Mouse (Mus musculus): ENCODE measurements around the gene Zfp740. TPM values are rescaled to one million over a fixed set of nuclear protein-coding genes. Genes with fewer than 3 reads are reported as not detected.
"Not testable (repeated sequence)": the region's sequence is repeated elsewhere in the genome, so short reads cannot be mapped to it uniquely, and the experiment has no call there.

Zfp740 gene
- polyA plus RNA-seq (2015; fragmentation: Nextera tagmentation; extraction: Ambion mirVana) = 64.0 and 67.0 TPM in 2 replicates

- under 1% methylated on average over 54 of the region's 68 CpGs for WGBS
- Histone ChIP-seq H3K27ac (ENCODE audit: low read length) (peak within 1 kb of the TSS; percentile 100), H3K4me3 (ENCODE audit: low read length) (peak within 1 kb of the TSS; percentile 85), H3K4me2 (ENCODE audit: low read depth, low read length) (peak within 1 kb of the TSS; percentile 76), H3K9ac (ENCODE audit: low read length) (peak within 1 kb of the TSS; percentile 98), H3K4me1 (replicated peaks; ENCODE audit: control insufficient read depth, insufficient read depth, low read length) (peaks cover 30% of the 10 kb centered on the region), H3K9me3 (ENCODE audit: control insufficient read depth, low read length) (no peaks in the 10 kb centered on the region), H3K36me3 (ENCODE audit: control insufficient read depth, insufficient read depth, low read length) (peaks cover 10% of the 10 kb centered on the region), H3K27me3 (ENCODE audit: control insufficient read depth, insufficient read depth, low read depth, low read length) (no peaks in the 10 kb centered on the region)
- ATAC-seq (ENCODE audit: low read depth) = peak; percentile 98
Measured at GRCm38 (mm10) chr15:102202971-102203834, at the start of gene Zfp740. Zfp740 (plus strand) TSS chr15:102203249.

DNA sequence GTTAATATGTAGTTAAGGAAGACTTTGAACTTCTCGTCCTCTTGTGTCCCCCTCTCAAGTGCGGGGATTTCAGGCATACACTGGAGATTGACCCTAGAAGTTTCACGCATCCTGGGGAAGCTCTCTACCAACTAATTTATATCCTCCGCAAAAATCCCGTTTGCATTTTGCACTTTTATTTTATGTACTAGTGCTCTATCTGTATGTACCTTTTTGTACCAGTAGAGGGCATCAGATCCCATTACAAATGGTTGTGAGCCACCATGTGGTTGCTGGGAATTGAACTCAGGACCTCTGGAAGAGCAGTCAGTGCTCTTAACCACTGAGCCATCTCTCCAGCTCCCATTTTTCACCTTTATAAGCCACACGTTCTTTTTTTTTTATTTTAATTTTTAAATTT lies 48.0 kb upstream of the Zfp740 start:
- not testable (repeated sequence) for H3K9me3 ChIP-seq (ENCODE audit: control insufficient read depth, low read length); H3K4me3 ChIP-seq (ENCODE audit: low read length); H3K27me3 ChIP-seq (ENCODE audit: control insufficient read depth, insufficient read depth, low read depth, low read length); H3K36me3 ChIP-seq (ENCODE audit: control insufficient read depth, insufficient read depth, low read length); H3K9ac ChIP-seq (ENCODE audit: low read length); ATAC-seq (ENCODE audit: low read depth); H3K4me2 ChIP-seq (ENCODE audit: low read depth, low read length); H3K27ac ChIP-seq (ENCODE audit: low read length)
- H3K4me1 ChIP-seq (replicated peaks; ENCODE audit: control insufficient read depth, insufficient read depth, low read length) = peaks cover 10% of the 10 kb centered on the region
- WGBS = 85% methylated on average over 6 of the region's 6 CpGs

DNA sequence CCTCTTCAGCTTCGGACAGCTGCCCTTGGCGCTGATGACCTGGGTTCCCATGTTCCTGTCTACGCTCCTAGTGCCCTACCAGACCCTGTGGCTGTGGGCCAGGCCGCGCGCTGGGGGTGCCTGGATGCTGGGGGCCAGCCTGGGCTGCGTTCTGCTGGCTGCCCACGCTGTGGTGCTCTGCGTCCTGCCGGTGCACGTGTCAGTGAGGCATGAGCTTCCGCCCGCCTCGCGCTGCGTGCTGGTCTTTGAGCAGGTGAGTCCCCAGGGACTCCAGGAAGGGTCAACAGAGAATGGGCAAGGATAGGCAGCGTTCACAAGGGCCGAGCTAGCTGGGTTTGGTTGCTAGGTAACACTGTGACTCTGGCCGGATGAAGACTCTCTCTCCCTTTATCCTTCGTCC lies 46.2 kb upstream of the Zfp740 start:
- 0 out of 2 replicates have a peak overlapping the region, but pooled peaks have one; percentile 20 for H3K9ac ChIP-seq (ENCODE audit: low read length)
- H3K27ac ChIP-seq (ENCODE audit: low read length) = no peak overlapping the region
- no peaks in the 10 kb centered on the region for H3K9me3 ChIP-seq (ENCODE audit: control insufficient read depth, low read length)
- H3K36me3 ChIP-seq (ENCODE audit: control insufficient read depth, insufficient read depth, low read length) = no peaks in the 10 kb centered on the region
- H3K4me2 ChIP-seq (ENCODE audit: low read depth, low read length) = no peak overlapping the region
- no peak overlapping the region for H3K4me3 ChIP-seq (ENCODE audit: low read length)
- WGBS = 41% methylated on average over 20 of the region's 20 CpGs
- ATAC-seq (ENCODE audit: low read depth) = peak; percentile 38; the same call in 1 of the 2 replicates
- H3K4me1 ChIP-seq (replicated peaks; ENCODE audit: control insufficient read depth, insufficient read depth, low read length) = no peaks in the 10 kb centered on the region; the same call in 1 of the 2 replicates
- H3K27me3 ChIP-seq (ENCODE audit: control insufficient read depth, insufficient read depth, low read depth, low read length) = no peaks in the 10 kb centered on the region

GRCm38 (mm10) chr15:102160415-102161060 lies 42.5 kb upstream of the Zfp740 start:
- H3K27me3 ChIP-seq (ENCODE audit: control insufficient read depth, insufficient read depth, low read depth, low read length) = no peaks in the 10 kb centered on the region
- ATAC-seq (ENCODE audit: low read depth) = no peak
- H3K36me3 ChIP-seq (ENCODE audit: control insufficient read depth, insufficient read depth, low read length) = no peaks in the 10 kb centered on the region
- H3K27ac ChIP-seq (ENCODE audit: low read length) = no peak overlapping the region
- H3K4me3 ChIP-seq (ENCODE audit: low read length) = no peak overlapping the region
- WGBS = 54% methylated on average over 27 of the region's 27 CpGs
- no peaks in the 10 kb centered on the region; the same call in 1 of the 2 replicates for H3K4me1 ChIP-seq (replicated peaks; ENCODE audit: control insufficient read depth, insufficient read depth, low read length)
- no peaks in the 10 kb centered on the region for H3K9me3 ChIP-seq (ENCODE audit: control insufficient read depth, low read length)
- H3K9ac ChIP-seq (ENCODE audit: low read length) = no peak overlapping the region
- H3K4me2 ChIP-seq (ENCODE audit: low read depth, low read length) = no peak overlapping the region

GRCm38 (mm10) chr15:102163900-102164693 lies 39.0 kb upstream of the Zfp740 start:
- Histone ChIP-seq H3K9ac (ENCODE audit: low read length) (no peak overlapping the region), H3K4me2 (ENCODE audit: low read depth, low read length) (no peak overlapping the region), H3K36me3 (ENCODE audit: control insufficient read depth, insufficient read depth, low read length) (no peaks in the 10 kb centered on the region), H3K4me3 (ENCODE audit: low read length) (no peak overlapping the region), H3K4me1 (replicated peaks; ENCODE audit: control insufficient read depth, insufficient read depth, low read length) (peaks cover 11% of the 10 kb centered on the region), H3K27me3 (ENCODE audit: control insufficient read depth, insufficient read depth, low read depth, low read length) (no peaks in the 10 kb centered on the region), H3K9me3 (ENCODE audit: control insufficient read depth, low read length) (no peaks in the 10 kb centered on the region), H3K27ac (ENCODE audit: low read length) (no peak overlapping the region)
- ATAC-seq (ENCODE audit: low read depth) = no peak
- WGBS = 50% methylated on average over 3 of the region's 3 CpGs

GRCm38 (mm10) chr15:102165468-102166100 lies 37.5 kb upstream of the Zfp740 start:
- Histone ChIP-seq H3K27ac (ENCODE audit: low read length) (no peak overlapping the region), H3K9me3 (ENCODE audit: control insufficient read depth, low read length) (no peaks in the 10 kb centered on the region), H3K36me3 (ENCODE audit: control insufficient read depth, insufficient read depth, low read length) (no peaks in the 10 kb centered on the region), H3K9ac (ENCODE audit: low read length) (no peak overlapping the region), H3K27me3 (ENCODE audit: control insufficient read depth, insufficient read depth, low read depth, low read length) (no peaks in the 10 kb centered on the region), H3K4me1 (replicated peaks; ENCODE audit: control insufficient read depth, insufficient read depth, low read length) (peaks cover 11% of the 10 kb centered on the region), H3K4me3 (ENCODE audit: low read length) (no peak overlapping the region), H3K4me2 (ENCODE audit: low read depth, low read length) (no peak overlapping the region)
- 19% methylated on average over 6 of the region's 6 CpGs for WGBS
- no peak for ATAC-seq (ENCODE audit: low read depth)

GRCm38 (mm10) chr15:102167620-102168021 lies 35.4 kb upstream of the Zfp740 start:
- H3K27ac ChIP-seq (ENCODE audit: low read length) = peak overlapping the region; percentile 28
- H3K9ac ChIP-seq (ENCODE audit: low read length) = no peak overlapping the region
- no peaks in the 10 kb centered on the region for H3K36me3 ChIP-seq (ENCODE audit: control insufficient read depth, insufficient read depth, low read length)
- 14% methylated on average over 6 of the region's 6 CpGs for WGBS
- no peaks in the 10 kb centered on the region for H3K9me3 ChIP-seq (ENCODE audit: control insufficient read depth, low read length)
- H3K4me3 ChIP-seq (ENCODE audit: low read length) = no peak overlapping the region
- no peaks in the 10 kb centered on the region for H3K27me3 ChIP-seq (ENCODE audit: control insufficient read depth, insufficient read depth, low read depth, low read length)
- peak; percentile 87 for ATAC-seq (ENCODE audit: low read depth)
- H3K4me1 ChIP-seq (replicated peaks; ENCODE audit: control insufficient read depth, insufficient read depth, low read length) = peaks cover 11% of the 10 kb centered on the region
- no peak overlapping the region for H3K4me2 ChIP-seq (ENCODE audit: low read depth, low read length)

DNA sequence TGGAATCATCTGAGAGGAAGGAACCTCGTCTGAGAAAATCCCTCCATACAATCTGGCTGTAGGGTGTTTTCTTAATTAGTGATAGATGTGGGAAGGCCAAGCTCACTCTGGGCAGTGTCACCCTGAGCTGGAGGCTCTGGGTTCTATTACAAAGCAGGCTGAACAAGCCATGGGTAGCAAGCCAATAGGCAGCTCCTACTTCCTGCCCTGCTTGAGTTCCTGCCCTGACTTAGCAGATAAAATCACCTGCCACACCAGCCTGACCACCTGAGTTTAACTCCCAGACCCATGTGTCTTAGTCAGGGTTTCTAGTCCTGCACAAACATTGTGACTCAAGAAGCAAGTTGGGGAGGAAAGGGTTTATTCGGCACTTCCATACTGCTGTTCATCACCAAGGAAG lies 34.0 kb upstream of the Zfp740 start:
- Histone ChIP-seq H3K4me3 (ENCODE audit: low read length) (no peak overlapping the region), H3K9ac (ENCODE audit: low read length) (no peak overlapping the region), H3K27ac (ENCODE audit: low read length) (no peak overlapping the region), H3K36me3 (ENCODE audit: control insufficient read depth, insufficient read depth, low read length) (no peaks in the 10 kb centered on the region), H3K4me1 (replicated peaks; ENCODE audit: control insufficient read depth, insufficient read depth, low read length) (peaks cover 11% of the 10 kb centered on the region), H3K9me3 (ENCODE audit: control insufficient read depth, low read length) (no peaks in the 10 kb centered on the region), H3K27me3 (ENCODE audit: control insufficient read depth, insufficient read depth, low read depth, low read length) (no peaks in the 10 kb centered on the region), H3K4me2 (ENCODE audit: low read depth, low read length) (no peak overlapping the region)
- 39% methylated on average over 2 of the region's 2 CpGs for WGBS
- no peak for ATAC-seq (ENCODE audit: low read depth)

All from lung, embryonic 16.5 days (tissue).